Mouse (Mus musculus) MEL (cell line): ENCODE data around the gene Mrpl58. TPM values are rescaled to one million over a fixed set of nuclear protein-coding genes. Genes with fewer than 3 reads are reported as not detected.

Source experiments
- DNase-seq: peaks from one replicate; pipeline ENCODE4 v3.0.0; 2011; ENCODE audit warnings: low read depth, low spot score
- H3K27ac ChIP-seq: 2 replicates; pipeline ENCODE4 v1.5.1; 2012; ENCODE audit warnings: low read depth, mild to moderate bottlenecking, control low read depth, low read length, moderate library complexity; ENCODE audit not compliant: control insufficient read depth
- H3K27me3 ChIP-seq, 2 experiments: fragments of 150-350 bp in 1 of 2; sonication (generic) in 1 of 2; 2 replicates each; pipeline ENCODE4 v1.6.1; 2012; ENCODE audit warnings: low read length in 2 of 2, mild to moderate bottlenecking in 2 of 2, improper control_type of control experiment in 1 of 2, moderate library complexity in 1 of 2; ENCODE audit not compliant: insufficient read depth in 2 of 2, control insufficient read depth in 1 of 2
- H3K36me3 ChIP-seq, 2 experiments: 2 replicates each; pipeline ENCODE4 v1.6.1; 2012 to 2014; ENCODE audit warnings: low read length in 2 of 2, improper control_type of control experiment in 1 of 2, inconsistent platforms in 1 of 2, mild to moderate bottlenecking in 1 of 2; ENCODE audit not compliant: insufficient read depth in 2 of 2, control insufficient read depth in 1 of 2
- H3K4me1 ChIP-seq, 2 experiments: fragments of 150-350 bp in 1 of 2; sonication (generic) in 1 of 2; 2 replicates each; pipeline ENCODE4 v1.6.1; 2012; ENCODE audit warnings: low read length in 2 of 2, improper control_type of control experiment in 1 of 2, mild to moderate bottlenecking in 1 of 2; ENCODE audit not compliant: insufficient read depth in 2 of 2, control insufficient read depth in 1 of 2
- H3K4me3 ChIP-seq, 2 experiments: fragments of 150-350 bp in 1 of 2; sonication (generic) in 1 of 2; 2 replicates each; pipeline ENCODE4 v1.5.1; 2012; ENCODE audit warnings: low read depth in 2 of 2, low read length in 2 of 2, mild to moderate bottlenecking in 2 of 2, moderate library complexity in 2 of 2, control low read depth in 1 of 2, improper control_type of control experiment in 1 of 2; ENCODE audit not compliant: control insufficient read depth in 1 of 2, insufficient read depth in 1 of 2
- H3K79me2 ChIP-seq: 2 replicates; pipeline ENCODE4 v1.6.1; 2012; ENCODE audit warnings: mild to moderate bottlenecking, low read length, moderate library complexity; ENCODE audit not compliant: control insufficient read depth, poor library complexity, insufficient read depth
- H3K9ac ChIP-seq: 2 replicates; pipeline ENCODE4 v1.6.1; 2012; ENCODE audit warnings: low read depth, mild to moderate bottlenecking, control low read depth, low read length, moderate library complexity; ENCODE audit not compliant: control insufficient read depth, poor library complexity, severe bottlenecking
- H3K9me3 ChIP-seq: fragments of 150-350 bp; sonication (generic); replicated peaks from 2 replicates; pipeline ENCODE4 v1.6.1; 2012; ENCODE audit warnings: mild to moderate bottlenecking, low read length, improper control_type of control experiment, moderate library complexity; ENCODE audit not compliant: insufficient read depth
- BHLHE40 ChIP-seq: IDR thresholded peaks from 2 replicates; pipeline ENCODE4 v1.6.1; 2012; ENCODE audit warnings: low read depth, mild to moderate bottlenecking, inconsistent platforms, low read length, improper control_type of control experiment, borderline replicate concordance
- CHD2 ChIP-seq: IDR thresholded peaks from 2 replicates; pipeline ENCODE4 v1.6.1; 2011; ENCODE audit warnings: low read length, improper control_type of control experiment
- CTCF ChIP-seq, 3 experiments: IDR thresholded peaks in 2 of 3; conservative IDR thresholded peaks in 1 of 3; 2 replicates each; pipeline ENCODE4 v1.5.1; 2011 to 2012; ENCODE audit warnings: low read length in 3 of 3, low read depth in 2 of 3, mild to moderate bottlenecking in 2 of 3, improper control_type of control experiment in 1 of 3, inconsistent platforms in 1 of 3, mixed read lengths in 1 of 3, moderate library complexity in 1 of 3; ENCODE audit not compliant: control insufficient read depth in 1 of 3, insufficient read depth in 1 of 3, poor library complexity in 1 of 3, severe bottlenecking in 1 of 3
- ELF1 ChIP-seq: IDR thresholded peaks from 2 replicates; pipeline ENCODE4 v1.6.1; 2014; ENCODE audit warnings: low read depth, mild to moderate bottlenecking, inconsistent platforms, low read length, improper control_type of control experiment, moderate library complexity
- EP300 ChIP-seq, 2 experiments: IDR thresholded peaks; 2 replicates each; pipeline ENCODE4 v1.6.1; 2011; ENCODE audit warnings: improper control_type of control experiment in 2 of 2, low read length in 2 of 2, low read depth in 1 of 2, mild to moderate bottlenecking in 1 of 2
- ETS1 ChIP-seq: IDR thresholded peaks from 2 replicates; pipeline ENCODE4 v1.6.1; 2012; ENCODE audit warnings: low read depth, mild to moderate bottlenecking, inconsistent platforms, low read length, improper control_type of control experiment, moderate library complexity
- GABPA ChIP-seq: IDR thresholded peaks from 2 replicates; pipeline ENCODE4 v1.6.1; 2012; ENCODE audit warnings: low read depth, mild to moderate bottlenecking, inconsistent platforms, low read length, improper control_type of control experiment, moderate library complexity
- HCFC1 ChIP-seq: IDR thresholded peaks from 2 replicates; pipeline ENCODE4 v1.6.1; 2012; ENCODE audit warnings: low read depth, mild to moderate bottlenecking, inconsistent platforms, low read length, improper control_type of control experiment, moderate library complexity
- JUND ChIP-seq: IDR thresholded peaks from 2 replicates; pipeline ENCODE4 v1.6.1; 2011; ENCODE audit warnings: low read depth, mild to moderate bottlenecking, improper control_type of control experiment, low read length
- KAT2A ChIP-seq: conservative IDR thresholded peaks from 2 replicates; pipeline ENCODE4 v1.6.1; 2012; ENCODE audit warnings: low read depth, low read length, improper control_type of control experiment, inconsistent platforms
- MAFK ChIP-seq: IDR thresholded peaks from 2 replicates; pipeline ENCODE4 v1.6.1; 2011; ENCODE audit warnings: low read depth, mild to moderate bottlenecking, low read length, improper control_type of control experiment, borderline replicate concordance
- MEF2A ChIP-seq: IDR thresholded peaks from 2 replicates; pipeline ENCODE4 v1.6.1; 2014; ENCODE audit warnings: low read depth, mild to moderate bottlenecking, inconsistent platforms, low read length, improper control_type of control experiment; ENCODE audit not compliant: poor library complexity, insufficient replicate concordance, severe bottlenecking; ENCODE audit errors: extremely low read depth
- MXI1 ChIP-seq: IDR thresholded peaks from 2 replicates; pipeline ENCODE4 v1.6.1; 2011; ENCODE audit warnings: mild to moderate bottlenecking, low read depth, low read length, improper control_type of control experiment
- MYB ChIP-seq: IDR thresholded peaks from 2 replicates; pipeline ENCODE4 v1.6.1; 2011; ENCODE audit warnings: mild to moderate bottlenecking, low read depth, low read length, improper control_type of control experiment
- POLR2A ChIP-seq, 2 experiments: IDR thresholded peaks; 2 replicates each; pipeline ENCODE4 v1.6.1; 2011 to 2012; ENCODE audit warnings: low read length in 2 of 2, mild to moderate bottlenecking in 2 of 2, control low read depth in 1 of 2, improper control_type of control experiment in 1 of 2, low read depth in 1 of 2, moderate library complexity in 1 of 2; ENCODE audit not compliant: control insufficient read depth in 1 of 2, insufficient read depth in 1 of 2, poor library complexity in 1 of 2
- POLR2AphosphoS5 ChIP-seq: IDR thresholded peaks from 2 replicates; pipeline ENCODE4 v1.6.1; 2012; ENCODE audit warnings: low read depth, borderline replicate concordance, mild to moderate bottlenecking, inconsistent platforms, low read length, moderate library complexity, mixed read lengths
- RAD21 ChIP-seq: IDR thresholded peaks from 2 replicates; pipeline ENCODE4 v1.6.1; 2011; ENCODE audit warnings: mild to moderate bottlenecking, low read depth, low read length, improper control_type of control experiment
- SIN3A ChIP-seq: IDR thresholded peaks from 2 replicates; pipeline ENCODE4 v1.6.1; 2012; ENCODE audit warnings: low read length, improper control_type of control experiment, inconsistent platforms
- SMC3 ChIP-seq: IDR thresholded peaks from 2 replicates; pipeline ENCODE4 v1.6.1; 2011; ENCODE audit warnings: low read depth, low read length, improper control_type of control experiment
- UBTF ChIP-seq: IDR thresholded peaks from 2 replicates; pipeline ENCODE4 v1.6.1; 2012; ENCODE audit warnings: low read depth, mild to moderate bottlenecking, inconsistent platforms, low read length, improper control_type of control experiment, moderate library complexity, borderline replicate concordance; ENCODE audit not compliant: insufficient read depth
- USF1 ChIP-seq: IDR thresholded peaks from 2 replicates; pipeline ENCODE4 v1.6.1; 2014; ENCODE audit warnings: low read depth, mild to moderate bottlenecking, inconsistent platforms, low read length, improper control_type of control experiment, moderate library complexity
- USF2 ChIP-seq, 2 experiments: IDR thresholded peaks; 2 replicates each; pipeline ENCODE4 v1.6.1; 2011 to 2012; ENCODE audit warnings: improper control_type of control experiment in 2 of 2, low read length in 2 of 2, borderline replicate concordance in 1 of 2, inconsistent platforms in 1 of 2, low read depth in 1 of 2, mild to moderate bottlenecking in 1 of 2; ENCODE audit not compliant: insufficient read depth in 1 of 2
- ZC3H11A ChIP-seq: IDR thresholded peaks from 2 replicates; pipeline ENCODE4 v1.6.1; 2012; ENCODE audit warnings: low read depth, mild to moderate bottlenecking, inconsistent platforms, low read length, improper control_type of control experiment
- ZKSCAN1 ChIP-seq: IDR thresholded peaks from 2 replicates; pipeline ENCODE4 v1.6.1; 2012; ENCODE audit warnings: low read depth, mild to moderate bottlenecking, inconsistent platforms, low read length, improper control_type of control experiment, moderate library complexity
- ZNF384 ChIP-seq: IDR thresholded peaks from 2 replicates; pipeline ENCODE4 v1.6.1; 2012; ENCODE audit warnings: low read depth, mild to moderate bottlenecking, inconsistent platforms, low read length, improper control_type of control experiment
- polyA plus RNA-seq, 2 experiments: library from polyadenylated mRNA; stranded (reverse) in 1 of 2; unstranded in 1 of 2; fragments of >175 nt in 1 of 2; fragments of >200 nt in 1 of 2; gene quantifications; 2 replicates each; pipeline versions ENCODE4 v1.2.1 to v1.2.4; 2012; ENCODE audit warnings: low replicate concordance in 2 of 2, low read depth in 1 of 2; ENCODE audit not compliant: insufficient read length in 2 of 2, insufficient read depth in 1 of 2, missing spikeins in 1 of 2
- total RNA-seq: library from RNA; depleted of rRNA; stranded (reverse); fragments of 300-350 nt; gene quantifications from 2 replicates; pipeline ENCODE4 v1.2.3, GENCODE M21; 2012

Mrpl58 gene
- total and polyA plus RNA-seq, 3 experiments: 137 TPM; not detected in 1

DNA sequence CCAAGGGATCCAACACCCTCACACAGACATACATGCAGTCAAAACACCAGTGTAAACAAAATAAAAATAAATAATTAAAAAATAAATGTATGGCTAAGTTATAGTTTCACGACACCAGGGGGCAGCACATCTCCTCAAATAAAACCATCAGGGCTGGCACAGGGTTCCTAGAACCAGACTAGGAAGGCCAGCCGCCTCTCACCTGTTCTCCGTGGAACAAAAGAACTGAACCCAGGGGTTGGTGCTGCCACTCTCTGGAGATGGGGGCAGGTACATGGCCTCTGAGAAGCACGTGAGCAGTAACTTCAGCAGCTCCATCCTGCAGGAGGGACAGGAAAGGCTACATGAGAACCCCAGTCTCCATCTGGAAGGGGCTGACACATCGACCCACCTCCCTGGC is 45.1 kb upstream of the Mrpl58 start:
- Histone ChIP-seq H3K9ac (no peak overlapping the region), H3K79me2 (no peaks in the 10 kb centered on the region), H3K36me3 (no peaks in the 10 kb centered on the region; a peak in 1 of 4 replicates), H3K4me1 (peaks cover 0 to 13% of the 10 kb centered on the region in 2 experiments; a peak in 2 of 4 replicates), H3K4me3 (no peak overlapping the region), H3K9me3 (no peaks in the 10 kb centered on the region), H3K27me3 (no peaks in the 10 kb centered on the region; a peak in 1 of 4 replicates), H3K27ac (no peak overlapping the region)
- TF ChIP-seq CTCF (IDR thresholded peaks at IDR 0.05 in 2 of 3, conservative IDR thresholded peaks at IDR 0.05 in 1 of 3; ENCODE audit: control insufficient read depth in 1 of 3, insufficient read depth in 1 of 3, low read depth in 2 of 3, low read length in 3 of 3, poor library complexity in 1 of 3, severe bottlenecking in 1 of 3) (peak; percentile 30 to 78 (median 71)), SMC3 (peak; percentile 91), EP300 (IDR thresholded peaks at IDR 0.05; ENCODE audit: low read depth in 1 of 2, low read length in 2 of 2) (no peak), ZC3H11A (peak; percentile 93), RAD21 (peak; percentile 88), SIN3A (peak; percentile 72; the same call in 1 of the 2 replicates), HCFC1 (0 out of 2 replicates have a peak, but pooled peaks have one; percentile 34), BHLHE40 (peak; percentile 36; the same call in 1 of the 2 replicates), CHD2 (no peak), MXI1 (peak; percentile 55), MAFK (no peak), ELF1 (peak; percentile 42; the same call in 1 of the 2 replicates), ZNF384 (0 out of 2 replicates have a peak, but pooled peaks have one; percentile 9)
- peak; percentile 85 for DNase-seq

DNA sequence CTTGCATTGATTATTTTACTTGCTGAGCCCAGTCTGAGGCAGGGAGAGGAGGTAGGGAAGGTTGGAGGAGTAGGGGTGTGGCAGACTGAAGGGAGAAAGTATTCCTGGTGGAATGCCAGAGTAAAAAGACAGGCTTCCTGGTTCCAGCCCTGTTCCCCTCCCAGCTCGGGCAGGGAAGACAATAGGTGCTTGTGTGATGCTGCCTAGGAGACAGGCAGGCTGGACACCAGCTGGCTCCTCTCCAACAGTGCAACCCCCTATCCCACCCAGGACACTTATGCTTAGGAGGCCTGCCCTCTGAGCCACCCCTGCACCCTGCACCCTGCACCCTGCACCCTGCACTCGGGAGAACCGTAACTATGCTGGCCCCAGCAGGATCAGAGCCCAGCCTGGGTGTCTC is 44.3 kb upstream of the Mrpl58 start:
- peaks cover 0 to 13% of the 10 kb centered on the region in 2 experiments; a peak in 2 of 4 replicates for H3K4me1 ChIP-seq
- no peaks in the 10 kb centered on the region; a peak in 1 of 4 replicates for H3K27me3 ChIP-seq
- H3K36me3 ChIP-seq: no peaks in the 10 kb centered on the region; a peak in 1 of 4 replicates
- DNase-seq: no peak
- no peak for TF ChIP-seq CTCF (IDR thresholded peaks at IDR 0.05 in 2 of 3, conservative IDR thresholded peaks at IDR 0.05 in 1 of 3; ENCODE audit: control insufficient read depth in 1 of 3, insufficient read depth in 1 of 3, low read depth in 2 of 3, low read length in 3 of 3, poor library complexity in 1 of 3, severe bottlenecking in 1 of 3)
- no peak for TF ChIP-seq CHD2
- TF ChIP-seq ZNF384: no peak
- no peak for TF ChIP-seq POLR2AphosphoS5
- TF ChIP-seq SMC3: no peak
- TF ChIP-seq ELF1: no peak
- no peak for TF ChIP-seq ETS1
- TF ChIP-seq USF1: no peak
- no peak for TF ChIP-seq ZKSCAN1
- no peak for TF ChIP-seq ZC3H11A
- TF ChIP-seq POLR2A (IDR thresholded peaks at IDR 0.05; ENCODE audit: control insufficient read depth in 1 of 2, insufficient read depth in 1 of 2, low read depth in 1 of 2, low read length in 2 of 2, poor library complexity in 1 of 2): no peak
- no peak for TF ChIP-seq HCFC1
- no peak for TF ChIP-seq UBTF
- TF ChIP-seq GABPA: no peak
- no peak for TF ChIP-seq MYB
- no peak for TF ChIP-seq JUND
- TF ChIP-seq KAT2A: no peak
- no peak for TF ChIP-seq MEF2A
- no peak for TF ChIP-seq USF2 (IDR thresholded peaks at IDR 0.05; ENCODE audit: borderline replicate concordance in 1 of 2, insufficient read depth in 1 of 2, low read depth in 1 of 2, low read length in 2 of 2)
- TF ChIP-seq, all 39 proteins: peak for 0
- Histone ChIP-seq H3K27ac (no peak overlapping the region), H3K4me3 (no peak overlapping the region), H3K79me2 (no peaks in the 10 kb centered on the region), H3K9ac (no peak overlapping the region), H3K9me3 (no peaks in the 10 kb centered on the region)
